8 mouse cellular contexts compared by ENCODE assay signal in the genomic region with DNA sequence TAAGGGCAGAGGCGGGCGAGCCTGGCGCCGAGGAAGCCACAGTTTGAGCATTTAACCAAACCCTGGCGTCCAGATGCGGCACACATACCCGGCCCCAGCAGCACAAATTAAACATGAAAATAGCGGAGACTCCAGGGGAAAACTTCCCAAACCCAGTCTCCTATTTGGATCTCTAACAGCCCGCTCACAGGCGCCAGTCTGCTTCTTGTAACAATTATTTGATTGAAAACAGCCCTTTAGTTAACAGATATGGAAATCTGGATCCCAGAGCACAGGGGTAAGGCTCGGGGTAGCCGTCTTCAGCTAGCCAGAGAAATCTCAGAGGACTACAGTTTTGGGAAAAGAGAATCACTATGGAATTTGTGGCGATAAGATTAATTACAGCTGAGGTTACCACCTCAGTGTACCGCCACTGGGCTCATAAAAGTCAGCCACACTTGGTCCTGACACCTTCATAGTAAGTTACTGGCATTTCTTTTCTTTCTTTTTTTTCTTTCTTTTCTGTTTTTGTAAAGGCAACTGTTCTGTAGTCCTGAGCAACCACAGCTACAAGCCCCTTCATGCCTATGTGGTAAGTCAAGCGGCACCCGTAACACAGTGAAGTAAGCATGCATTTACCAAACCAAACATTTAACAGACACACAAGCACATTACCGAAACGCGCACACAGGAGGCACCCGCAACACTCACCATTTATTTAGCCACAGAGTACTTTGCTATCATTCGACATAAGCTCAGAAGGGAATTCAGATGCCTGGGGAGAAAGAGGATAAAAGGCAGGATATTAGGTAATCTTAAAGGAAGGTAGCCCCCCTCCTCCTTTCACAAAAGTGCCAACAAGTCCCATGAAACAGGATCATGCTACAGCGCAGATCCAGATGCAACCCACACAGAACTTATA. TPM values are rescaled to one million over a fixed set of nuclear protein-coding genes. Genes with fewer than 3 reads are reported as not detected.
DNase-seq lines count a peak whose midpoint lies in the region; ATAC-seq and TF ChIP-seq lines count a peak whose summit lies in the region.

No protein-coding gene starts in this region.

- DNase-seq in right cerebral cortex, adult 2 months (ENCODE audit: low spot score in 2 of 2), result peak; percentile 42 to 56
- no peak for DNase-seq in right cerebral cortex, postnatal 14 days
- peak; percentile 30 for DNase-seq in adipocyte (ENCODE audit: low spot score)
- DNase-seq in liver, embryonic 14.5 days (ENCODE audit: low read depth in 3 of 3, low spot score in 3 of 3), result no peak
- DNase-seq in gastrocnemius, postnatal 25 days, result no peak

- H3K4me1 ChIP-seq in forebrain, embryonic 12.5 days, result peaks cover 44% of the 10 kb centered on the region
- peaks cover 35% of the 10 kb centered on the region for H3K4me1 ChIP-seq in hindbrain, embryonic 16.5 days (ENCODE audit: control insufficient read depth, insufficient read depth, low read depth, low read length)
- no peaks in the 10 kb centered on the region for H3K4me1 ChIP-seq in liver, embryonic 14.5 days (replicated peaks; ENCODE audit: control insufficient read depth in 2 of 2, insufficient read depth in 2 of 2, low read length in 1 of 2)
- peaks cover 62% of the 10 kb centered on the region for H3K4me1 ChIP-seq in neural tube, embryonic 15.5 days

- peak overlapping the region; percentile 84; the same call in 1 of the 2 replicates for H3K27ac ChIP-seq in forebrain, embryonic 12.5 days
- H3K27ac ChIP-seq in hindbrain, embryonic 16.5 days (ENCODE audit: low read depth, low read length), result peak overlapping the region; percentile 76
- no peak overlapping the region for H3K27ac ChIP-seq in liver, embryonic 14.5 days
- H3K27ac ChIP-seq in neural tube, embryonic 15.5 days (replicated peaks), result peak overlapping the region; percentile 78

- peak overlapping the region; percentile 95 for H3K4me2 ChIP-seq in forebrain, embryonic 12.5 days
- peak overlapping the region; percentile 99 for H3K4me2 ChIP-seq in hindbrain, embryonic 16.5 days (ENCODE audit: low read length)
- peak overlapping the region; percentile 69 for H3K4me2 ChIP-seq in liver, embryonic 14.5 days (ENCODE audit: low read depth)
- peak overlapping the region; percentile 96 for H3K4me2 ChIP-seq in neural tube, embryonic 15.5 days

- ATAC-seq in forebrain, embryonic 12.5 days (ENCODE audit: low FRiP score), result no peak
- no peak for ATAC-seq in hindbrain, embryonic 16.5 days
- ATAC-seq in liver, embryonic 14.5 days (ENCODE audit: insufficient read depth), result no peak
- no peak for ATAC-seq in neural tube, embryonic 15.5 days (ENCODE audit: low FRiP score)

- no peak for TF ChIP-seq CTCF in liver, embryonic 14.5 days (IDR thresholded peaks at IDR 0.05; ENCODE audit: low read depth)

- TF ChIP-seq EP300 in liver, embryonic 14.5 days (IDR thresholded peaks at IDR 0.05; ENCODE audit: low read depth), result no peak

- WGBS in forebrain, embryonic 12.5 days, result under 1% methylated on average over 22 of the region's 22 CpGs
- under 1% methylated on average over 22 of the region's 22 CpGs for WGBS in hindbrain, embryonic 16.5 days
- 3% methylated on average over 22 of the region's 22 CpGs for WGBS in liver, embryonic 14.5 days (ENCODE audit: insufficient replicate concordance)
- 1% methylated on average over 22 of the region's 22 CpGs for WGBS in neural tube, embryonic 15.5 days

- H3K36me3 ChIP-seq in forebrain, embryonic 12.5 days (replicated peaks), result no peaks in the 10 kb centered on the region
- H3K36me3 ChIP-seq in hindbrain, embryonic 16.5 days (ENCODE audit: control insufficient read depth, insufficient read depth, low read length), result no peaks in the 10 kb centered on the region
- no peaks in the 10 kb centered on the region for H3K36me3 ChIP-seq in liver, embryonic 14.5 days (replicated peaks; ENCODE audit: control insufficient read depth, insufficient read depth, low read depth)
- H3K36me3 ChIP-seq in neural tube, embryonic 15.5 days, result no peaks in the 10 kb centered on the region

- H3K9me3 ChIP-seq in forebrain, embryonic 12.5 days, result no peaks in the 10 kb centered on the region
- H3K9me3 ChIP-seq in hindbrain, embryonic 16.5 days (ENCODE audit: control insufficient read depth, low read length), result no peaks in the 10 kb centered on the region
- H3K9me3 ChIP-seq in liver, embryonic 14.5 days (ENCODE audit: control insufficient read depth, low read length), result no peaks in the 10 kb centered on the region
- no peaks in the 10 kb centered on the region for H3K9me3 ChIP-seq in neural tube, embryonic 15.5 days (replicated peaks)

- peak overlapping the region; percentile 70 for H3K4me3 ChIP-seq in forebrain, embryonic 12.5 days (replicated peaks)
- peak overlapping the region; percentile 66 for H3K4me3 ChIP-seq in hindbrain, embryonic 16.5 days (ENCODE audit: low read length)
- peak overlapping the region; percentile 49 to 77 for H3K4me3 ChIP-seq in liver, embryonic 14.5 days (ENCODE audit: insufficient read depth in 1 of 2, low read depth in 2 of 2, low read length in 2 of 2)
- peak overlapping the region; percentile 60 for H3K4me3 ChIP-seq in neural tube, embryonic 15.5 days (replicated peaks)

- peaks cover 16% of the 10 kb centered on the region for H3K27me3 ChIP-seq in forebrain, embryonic 12.5 days
- H3K27me3 ChIP-seq in hindbrain, embryonic 16.5 days (replicated peaks; ENCODE audit: control insufficient read depth, insufficient read depth, low read length), result no peaks in the 10 kb centered on the region
- peaks cover 71% of the 10 kb centered on the region for H3K27me3 ChIP-seq in liver, embryonic 14.5 days (ENCODE audit: control insufficient read depth, insufficient read depth, low read length)
- no peaks in the 10 kb centered on the region for H3K27me3 ChIP-seq in neural tube, embryonic 15.5 days (replicated peaks)

- H3K9ac ChIP-seq in forebrain, embryonic 12.5 days, result peak overlapping the region; percentile 56
- H3K9ac ChIP-seq in hindbrain, embryonic 16.5 days (ENCODE audit: low read depth, low read length), result peak overlapping the region; percentile 78
- H3K9ac ChIP-seq in liver, embryonic 14.5 days (replicated peaks), result peak overlapping the region; percentile 49
- peak overlapping the region; percentile 69 for H3K9ac ChIP-seq in neural tube, embryonic 15.5 days (replicated peaks)

RNA-seq across cellular contexts. Expression of a gene that starts 2.1 kb away (rescaled TPM):
- polyA plus RNA-seq in forebrain, embryonic 12.5 days (2016; fragmentation: Nextera tagmentation; extraction: Ambion mirVana), result 163 TPM in 2 replicates
- polyA plus RNA-seq in hindbrain, embryonic 16.5 days (2015; fragmentation: Nextera tagmentation; extraction: Ambion mirVana), result 291 and 379 TPM in 2 replicates
- polyA plus RNA-seq in liver, embryonic 14.5 days (2012; rRNA removed), result 46.3 and 57.7 TPM in 2 replicates
- 111 and 114 TPM in 2 replicates for polyA plus RNA-seq in liver, embryonic 14.5 days (2014; fragmentation: Nextera tagmentation; extraction: Ambion mirVana)
- polyA plus RNA-seq in neural tube, embryonic 15.5 days (2015; fragmentation: Nextera tagmentation; extraction: Ambion mirVana), result 252 and 258 TPM in 2 replicates
- 1 to 10 TPM; 3.2 to 4.5 TPM for total RNA-seq in gastrocnemius, postnatal 25 days (2021)

Comparison
In these comparisons a context has a peak if more than half of its experiments do, and no peak if none do; other contexts are left out.
1. DNase-seq: peak in right cerebral cortex, adult 2 months (2 of 2) and adipocyte (single experiment); none in right cerebral cortex, postnatal 14 days (single experiment), liver, embryonic 14.5 days (0 of 3) and gastrocnemius, postnatal 25 days (single experiment).
2. Peak in every context shown above with its lines, with median percentiles within 50 percentile points of each other: H3K4me2 ChIP-seq, H3K4me3 ChIP-seq and H3K9ac ChIP-seq.